Mouse (Mus musculus): ENCODE measurements around the gene Ddah1. TPM values are rescaled to one million over a fixed set of nuclear protein-coding genes. Genes with fewer than 3 reads are reported as not detected.

Gene Ddah1
- polyA plus RNA-seq, 1 experiment = not detected

GRCm38 (mm10) chr3:145846255-145846654 lies 87.8 kb downstream of the Ddah1 start:
- no peak for TF ChIP-seq GATA1 (IDR thresholded peaks at IDR 0.05; ENCODE audit: borderline replicate concordance, low read length)
- TF ChIP-seq FLI1 (IDR thresholded peaks at IDR 0.05; ENCODE audit: low read length) = no peak

DNA sequence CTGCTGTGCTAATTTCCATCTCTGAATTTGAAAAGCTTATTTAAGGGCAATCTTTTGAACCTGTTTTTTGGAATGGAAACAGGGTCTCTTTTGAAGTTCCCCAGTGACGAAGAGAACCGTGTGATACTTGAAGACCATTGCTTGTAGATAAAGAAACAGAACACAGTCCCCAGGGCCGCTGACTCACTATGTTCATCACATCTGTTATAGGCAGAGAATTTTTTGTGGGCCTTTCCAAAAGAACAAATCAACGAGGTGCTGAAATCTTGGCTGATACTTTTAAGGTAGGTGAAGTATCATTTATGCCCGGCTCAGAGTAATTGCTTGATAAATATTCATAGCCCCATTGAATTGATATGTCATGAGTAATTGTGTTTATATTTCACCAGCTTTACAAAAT lies 93.6 kb downstream of the Ddah1 start:
- Histone ChIP-seq H3K4me3 (replicated peaks) (no peak overlapping the region), H3K9me3 (peaks cover 6% of the 10 kb centered on the region; the same call in 1 of the 2 replicates), H3K27me3 (replicated peaks) (no peaks in the 10 kb centered on the region), H3K4me1 (no peaks in the 10 kb centered on the region), H3K36me3 (replicated peaks; ENCODE audit: low read length) (no peaks in the 10 kb centered on the region)
- no peak for TF ChIP-seq GATA1 (IDR thresholded peaks at IDR 0.05; ENCODE audit: borderline replicate concordance, low read length)
- no peak for TF ChIP-seq FLI1 (IDR thresholded peaks at IDR 0.05; ENCODE audit: low read length)

More at GRCm38 (mm10) chr3:145846255-145846654, 87.8 kb downstream of the Ddah1 start:
- Histone ChIP-seq H3K27me3 (replicated peaks) (no peaks in the 10 kb centered on the region), H3K36me3 (replicated peaks; ENCODE audit: low read length) (no peaks in the 10 kb centered on the region), H3K9me3 (peaks cover under 1% of the 10 kb centered on the region; the same call in 1 of the 2 replicates), H3K4me1 (no peaks in the 10 kb centered on the region), H3K4me3 (replicated peaks) (no peak overlapping the region)

DNA sequence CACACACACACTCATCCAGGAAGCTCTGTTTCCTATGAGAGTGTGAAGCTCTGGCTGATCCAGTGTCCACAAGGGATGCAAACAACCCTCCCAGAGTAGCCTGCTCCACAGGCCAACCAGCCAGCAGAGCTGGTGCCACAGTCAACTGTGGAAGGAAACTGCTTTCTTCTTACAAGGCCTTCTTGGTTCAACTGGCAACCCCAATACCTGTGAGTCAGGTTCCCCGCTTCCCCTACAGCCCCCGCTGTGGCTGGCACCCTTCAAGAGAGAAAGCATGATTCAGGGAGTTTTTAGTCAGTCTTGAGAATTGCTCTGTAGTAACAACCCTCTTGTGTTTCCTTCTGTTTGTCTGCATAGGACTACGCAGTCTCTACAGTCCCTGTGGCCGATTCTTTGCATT lies 94.3 kb downstream of the Ddah1 start:
- TF ChIP-seq GATA1 (IDR thresholded peaks at IDR 0.05; ENCODE audit: borderline replicate concordance, low read length) (no peak), FLI1 (IDR thresholded peaks at IDR 0.05; ENCODE audit: low read length) (no peak)
- H3K36me3 ChIP-seq (replicated peaks; ENCODE audit: low read length) = no peaks in the 10 kb centered on the region

GRCm38 (mm10) chr3:145853713-145854112 lies 95.2 kb downstream of the Ddah1 start:
- Histone ChIP-seq H3K27me3 (replicated peaks) (no peaks in the 10 kb centered on the region), H3K9me3 (peaks cover 10% of the 10 kb centered on the region; the same call in 1 of the 2 replicates), H3K4me3 (replicated peaks) (no peak overlapping the region), H3K36me3 (replicated peaks; ENCODE audit: low read length) (no peaks in the 10 kb centered on the region), H3K4me1 (no peaks in the 10 kb centered on the region)
- TF ChIP-seq FLI1 (IDR thresholded peaks at IDR 0.05; ENCODE audit: low read length) (no peak), GATA1 (IDR thresholded peaks at IDR 0.05; ENCODE audit: borderline replicate concordance, low read length) (no peak)

More for the DNA sequence above, 94.3 kb downstream of the Ddah1 start:
- H3K27me3 ChIP-seq (replicated peaks) = no peaks in the 10 kb centered on the region
- no peaks in the 10 kb centered on the region for H3K4me1 ChIP-seq
- H3K4me3 ChIP-seq (replicated peaks) = no peak overlapping the region
- peaks cover 10% of the 10 kb centered on the region; the same call in 1 of the 2 replicates for H3K9me3 ChIP-seq

DNA sequence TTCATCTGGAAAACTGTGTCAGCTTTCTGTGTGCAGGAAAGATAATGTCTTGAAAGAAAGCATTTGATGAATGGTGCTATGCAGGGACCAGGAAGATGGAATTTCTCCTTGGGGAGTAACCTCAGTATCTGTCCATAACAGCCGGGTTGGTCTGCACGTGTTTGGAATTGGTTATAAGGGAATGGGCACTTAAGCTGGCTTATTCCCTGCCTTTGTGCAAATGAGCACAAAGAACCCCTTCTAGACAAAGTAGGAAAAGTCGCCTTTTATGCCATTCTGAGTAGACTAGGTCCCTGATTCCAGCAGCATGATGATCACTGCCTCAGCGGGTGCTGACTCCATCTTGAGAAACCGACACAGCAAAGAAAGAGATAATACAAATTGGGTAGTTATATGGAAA lies 96.0 kb downstream of the Ddah1 start:
- no peaks in the 10 kb centered on the region for H3K36me3 ChIP-seq (replicated peaks; ENCODE audit: low read length)
- no peaks in the 10 kb centered on the region for H3K4me1 ChIP-seq
- H3K27me3 ChIP-seq (replicated peaks) = no peaks in the 10 kb centered on the region
- H3K9me3 ChIP-seq = peaks cover 10% of the 10 kb centered on the region; the same call in 1 of the 2 replicates
- H3K4me3 ChIP-seq (replicated peaks) = no peak overlapping the region
- TF ChIP-seq GATA1 (IDR thresholded peaks at IDR 0.05; ENCODE audit: borderline replicate concordance, low read length) = no peak
- TF ChIP-seq FLI1 (IDR thresholded peaks at IDR 0.05; ENCODE audit: low read length) = no peak

- Histone ChIP-seq H3K4me1 (no peaks in the 10 kb centered on the region), H3K27me3 (replicated peaks) (no peaks in the 10 kb centered on the region), H3K36me3 (replicated peaks; ENCODE audit: low read length) (no peaks in the 10 kb centered on the region), H3K4me3 (replicated peaks) (no peak overlapping the region), H3K9me3 (peaks cover 12% of the 10 kb centered on the region; the same call in 1 of the 2 replicates)
- no peak for TF ChIP-seq FLI1 (IDR thresholded peaks at IDR 0.05; ENCODE audit: low read length)
Observed at GRCm38 (mm10) chr3:145855299-145855698, 96.8 kb downstream of the Ddah1 start.

GRCm38 (mm10) chr3:145858388-145858787 lies 99.9 kb downstream of the Ddah1 start:
- peaks cover 15% of the 10 kb centered on the region; the same call in 1 of the 2 replicates for H3K9me3 ChIP-seq
- H3K4me3 ChIP-seq (replicated peaks) = no peak overlapping the region
- TF ChIP-seq FLI1 (IDR thresholded peaks at IDR 0.05; ENCODE audit: low read length) (no peak), GATA1 (IDR thresholded peaks at IDR 0.05; ENCODE audit: borderline replicate concordance, low read length) (no peak)
- H3K4me1 ChIP-seq = no peaks in the 10 kb centered on the region
- H3K36me3 ChIP-seq (replicated peaks; ENCODE audit: low read length) = no peaks in the 10 kb centered on the region
- no peaks in the 10 kb centered on the region for H3K27me3 ChIP-seq (replicated peaks)

GRCm38 (mm10) chr3:145862521-145862920 lies 104.0 kb downstream of the Ddah1 start:
- H3K4me3 ChIP-seq (replicated peaks) = no peak overlapping the region
- H3K27me3 ChIP-seq (replicated peaks) = no peaks in the 10 kb centered on the region
- H3K4me1 ChIP-seq = no peaks in the 10 kb centered on the region
- no peak for TF ChIP-seq FLI1 (IDR thresholded peaks at IDR 0.05; ENCODE audit: low read length)
- TF ChIP-seq GATA1 (IDR thresholded peaks at IDR 0.05; ENCODE audit: borderline replicate concordance, low read length) = no peak
- H3K36me3 ChIP-seq (replicated peaks; ENCODE audit: low read length) = no peaks in the 10 kb centered on the region
- peaks cover 13% of the 10 kb centered on the region; the same call in 1 of the 2 replicates for H3K9me3 ChIP-seq

GRCm38 (mm10) chr3:145864033-145864712 lies 105.7 kb downstream of the Ddah1 start:
- no peak for TF ChIP-seq GATA1 (IDR thresholded peaks at IDR 0.05; ENCODE audit: borderline replicate concordance, low read length)
- TF ChIP-seq FLI1 (IDR thresholded peaks at IDR 0.05; ENCODE audit: low read length) = no peak
- H3K27me3 ChIP-seq (replicated peaks) = no peaks in the 10 kb centered on the region
- peaks cover 13% of the 10 kb centered on the region; the same call in 1 of the 2 replicates for H3K9me3 ChIP-seq
- H3K4me1 ChIP-seq = no peaks in the 10 kb centered on the region
- no peak overlapping the region for H3K4me3 ChIP-seq (replicated peaks)
- no peaks in the 10 kb centered on the region for H3K36me3 ChIP-seq (replicated peaks; ENCODE audit: low read length)

- Histone ChIP-seq H3K4me1 (no peaks in the 10 kb centered on the region), H3K36me3 (replicated peaks; ENCODE audit: low read length) (no peaks in the 10 kb centered on the region), H3K27me3 (replicated peaks) (no peaks in the 10 kb centered on the region), H3K4me3 (replicated peaks) (no peak overlapping the region), H3K9me3 (peaks cover 13% of the 10 kb centered on the region; the same call in 1 of the 2 replicates)
- no peak for TF ChIP-seq GATA1 (IDR thresholded peaks at IDR 0.05; ENCODE audit: borderline replicate concordance, low read length)
- TF ChIP-seq FLI1 (IDR thresholded peaks at IDR 0.05; ENCODE audit: low read length) = no peak
Observed at GRCm38 (mm10) chr3:145864713-145865233, 106.3 kb downstream of the Ddah1 start.

Measured in megakaryocyte, embryonic 14.5 days (primary cell).